Mouse (Mus musculus) lung, adult 10 weeks (tissue): Measurements from ENCODE around the gene Txndc9. TPM values are rescaled to one million over a fixed set of nuclear protein-coding genes. Genes with fewer than 3 reads are reported as not detected.

Source experiments
- polyA plus RNA-seq: library from polyadenylated mRNA; stranded (reverse); fragments of 350-450 nt; fragmentation: Illumina TruSeq; extraction: RNeasy Lipid Tissue Mini Kit (QIAGEN cat#74804); gene quantifications from one replicate; pipeline ENCODE4 v1.2.3, GENCODE M21; 2014; ENCODE audit warnings: low read depth, low replicate concordance; ENCODE audit not compliant: insufficient read depth

Gene Txndc9
- 45.9 TPM for polyA plus RNA-seq

DNA sequence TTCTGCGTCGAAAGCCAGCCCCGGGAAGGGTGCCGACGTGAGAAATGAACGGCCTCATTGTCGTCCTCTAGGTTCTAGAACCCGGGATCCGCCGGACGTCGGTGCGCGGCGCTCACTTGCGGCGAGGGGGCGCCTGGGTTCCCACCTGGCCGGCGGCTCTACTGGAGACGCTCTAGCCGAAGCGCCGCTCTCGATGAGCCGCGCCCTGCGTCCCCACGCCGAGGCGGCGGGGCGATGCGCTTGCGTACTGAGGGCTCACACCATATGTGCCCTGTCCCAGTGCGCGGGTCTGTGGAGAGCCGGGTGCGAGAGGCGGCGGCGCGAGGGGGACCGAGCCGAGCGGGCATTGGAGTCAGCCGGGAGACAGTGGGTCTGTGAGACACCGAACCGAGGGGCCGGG lies at the start of gene Txndc9, which contains the start of gene Eif5b:
TSS of gene Txndc9 (minus strand) at position 27 of the 400 bp plus-strand sequence.
TSS of gene Eif5b (plus strand) at position 144 of the 400 bp plus-strand sequence.

DNA sequence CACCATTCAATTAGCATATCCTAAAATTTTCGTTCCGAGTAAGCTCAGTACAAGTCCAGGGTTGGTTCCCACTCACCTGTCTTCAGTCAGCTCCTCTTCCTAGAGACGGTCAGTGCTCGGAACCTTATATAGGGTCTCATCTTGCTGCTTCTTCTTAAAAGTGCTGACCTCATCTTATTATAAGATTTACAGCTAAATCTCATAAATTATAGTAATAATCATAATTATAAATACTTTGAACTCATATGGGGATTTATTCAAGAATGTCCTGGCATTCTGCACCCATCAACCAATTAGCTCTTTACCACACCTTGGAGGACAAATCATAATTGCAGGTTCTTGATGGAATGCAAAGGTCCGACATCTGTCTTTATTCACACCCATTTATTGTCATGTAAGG lies 40.0 kb downstream of the Txndc9 start, which contains the start of gene Lyg1:
TSS of gene Lyg1 (minus strand) at position 101 of the 400 bp plus-strand sequence.

Other genes with a start within 250 kb of the Txndc9 start
- gene Tsga10, start 131.5 kb downstream of the Txndc9 start, polyA plus RNA-seq, result 4.6 TPM
- 2.1 TPM for gene Lipt1, start 126.2 kb downstream of the Txndc9 start, polyA plus RNA-seq
- gene Mitd1, start 107.5 kb downstream of the Txndc9 start, polyA plus RNA-seq, result 17.6 TPM
- 118 TPM for gene Mrpl30, start 107.4 kb downstream of the Txndc9 start, polyA plus RNA-seq
- gene Lyg2, start 81.4 kb downstream of the Txndc9 start, polyA plus RNA-seq, result not detected
- gene Lyg1, start 40.1 kb downstream of the Txndc9 start, polyA plus RNA-seq, result not detected
- 20.9 TPM for gene Eif5b, start 117 bp upstream of the Txndc9 start, polyA plus RNA-seq
- 6.4 TPM for gene Rev1, start 131.9 kb upstream of the Txndc9 start, polyA plus RNA-seq